Mouse (Mus musculus): ENCODE results near the gene Vav1. TPM values are rescaled to one million over a fixed set of nuclear protein-coding genes. Genes with fewer than 3 reads are reported as not detected.
A peak's percentile ranks its signal among the peaks of the same experiment; 100 is the strongest.

Gene Vav1
- polyA plus RNA-seq, 1 experiment from 2014 or later = 14.1 TPM

- peak overlapping the region; percentile 90 for H3K4me3 ChIP-seq (ENCODE audit: low read depth, low read length)
- H3K27me3 ChIP-seq (ENCODE audit: insufficient read depth, low read length) = no peaks in the 10 kb centered on the region
- DNase-seq (peak; percentile 39), ATAC-seq (no peak)
- H3K9ac ChIP-seq (replicated peaks) = peak overlapping the region; percentile 78
- TF ChIP-seq CTCF (IDR thresholded peaks at IDR 0.05; ENCODE audit: low read depth) (peak; percentile 52), EP300 (IDR thresholded peaks at IDR 0.05; ENCODE audit: low read depth) (no peak)
- no peaks in the 10 kb centered on the region for H3K9me3 ChIP-seq (ENCODE audit: low read length)
- peak overlapping the region; percentile 98 for H3K4me2 ChIP-seq (ENCODE audit: low read depth, low read length)
- peaks cover 29% of the 10 kb centered on the region for H3K4me1 ChIP-seq (ENCODE audit: insufficient read depth)
- H3K27ac ChIP-seq (ENCODE audit: low read depth) = peak overlapping the region; percentile 70
- H3K36me3 ChIP-seq (replicated peaks; ENCODE audit: insufficient read depth, low read length) = peaks cover 10% of the 10 kb centered on the region
- 5% methylated on average over 18 of the region's 18 CpGs for WGBS (ENCODE audit: insufficient replicate concordance)
Measured at GRCm38 (mm10) chr17:57246663-57247392, 32.1 kb upstream of the Vav1 start.

GRCm38 (mm10) chr17:57247393-57248200 lies 31.3 kb upstream of the Vav1 start:
- Histone ChIP-seq H3K4me1 (ENCODE audit: insufficient read depth) (peaks cover 29% of the 10 kb centered on the region), H3K9ac (replicated peaks) (peak overlapping the region; percentile 78), H3K27me3 (ENCODE audit: insufficient read depth, low read length) (no peaks in the 10 kb centered on the region), H3K4me2 (ENCODE audit: low read depth, low read length) (peak overlapping the region; percentile 98), H3K4me3 (ENCODE audit: low read depth, low read length) (peak overlapping the region; percentile 90), H3K36me3 (replicated peaks; ENCODE audit: insufficient read depth, low read length) (peaks cover 6% of the 10 kb centered on the region), H3K27ac (ENCODE audit: low read depth) (peak overlapping the region; percentile 86), H3K9me3 (ENCODE audit: low read length) (no peaks in the 10 kb centered on the region)
- under 1% methylated on average over 46 of the region's 46 CpGs for WGBS (ENCODE audit: insufficient replicate concordance)
- TF ChIP-seq EP300 (IDR thresholded peaks at IDR 0.05; ENCODE audit: low read depth) (peak; percentile 80; the same call in 1 of the 2 replicates), CTCF (IDR thresholded peaks at IDR 0.05; ENCODE audit: low read depth) (0 out of 2 replicates have a peak, but pooled peaks have one; percentile 16)
- DNase-seq (peak; percentile 86), ATAC-seq (peak; percentile 89)

- WGBS (ENCODE audit: insufficient replicate concordance) = 1% methylated on average over 12 of the region's 12 CpGs
- Histone ChIP-seq H3K9ac (replicated peaks) (peak within 1 kb of the TSS; percentile 78), H3K9me3 (ENCODE audit: low read length) (no peaks in the 10 kb centered on the region), H3K27ac (ENCODE audit: low read depth) (peak within 1 kb of the TSS; percentile 86), H3K4me1 (ENCODE audit: insufficient read depth) (peaks cover 29% of the 10 kb centered on the region), H3K27me3 (ENCODE audit: insufficient read depth, low read length) (no peaks in the 10 kb centered on the region), H3K4me2 (ENCODE audit: low read depth, low read length) (peak within 1 kb of the TSS; percentile 98), H3K36me3 (replicated peaks; ENCODE audit: insufficient read depth, low read length) (no peaks in the 10 kb centered on the region; the same call in 1 of the 2 replicates), H3K4me3 (ENCODE audit: low read depth, low read length) (peak within 1 kb of the TSS; percentile 90)
- peak; percentile 58 for ATAC-seq
- DNase-seq = peak; percentile 85
- TF ChIP-seq CTCF (IDR thresholded peaks at IDR 0.05; ENCODE audit: low read depth) (peak; percentile 91), EP300 (IDR thresholded peaks at IDR 0.05; ENCODE audit: low read depth) (no peak)
Measured at GRCm38 (mm10) chr17:57248201-57248699, 30.6 kb upstream of the Vav1 start, which contains the start of gene Gpr108. Gene Gpr108, minus strand, starts transcription at chr17:57248446.

GRCm38 (mm10) chr17:57248771-57249170 lies 30.1 kb upstream of the Vav1 start:
- H3K27ac ChIP-seq (ENCODE audit: low read depth) = peak overlapping the region; percentile 86
- H3K36me3 ChIP-seq (replicated peaks; ENCODE audit: insufficient read depth, low read length) = peaks cover 3% of the 10 kb centered on the region; the same call in 1 of the 2 replicates
- H3K9me3 ChIP-seq (ENCODE audit: low read length) = no peaks in the 10 kb centered on the region
- TF ChIP-seq EP300 (IDR thresholded peaks at IDR 0.05; ENCODE audit: low read depth) = no peak
- TF ChIP-seq CTCF (IDR thresholded peaks at IDR 0.05; ENCODE audit: low read depth) = no peak
- H3K4me2 ChIP-seq (ENCODE audit: low read depth, low read length) = peak overlapping the region; percentile 98
- no peak for DNase-seq
- H3K9ac ChIP-seq (replicated peaks) = peak overlapping the region; percentile 58; the same call in 1 of the 2 replicates
- WGBS (ENCODE audit: insufficient replicate concordance) = 8% methylated on average over 13 of the region's 13 CpGs
- H3K4me3 ChIP-seq (ENCODE audit: low read depth, low read length) = peak overlapping the region; percentile 90
- no peaks in the 10 kb centered on the region for H3K27me3 ChIP-seq (ENCODE audit: insufficient read depth, low read length)
- peaks cover 29% of the 10 kb centered on the region for H3K4me1 ChIP-seq (ENCODE audit: insufficient read depth)
- no peak for ATAC-seq

GRCm38 (mm10) chr17:57249186-57250181 lies 29.4 kb upstream of the Vav1 start, which contains the start of gene Trip10:
Gene Trip10, plus strand, starts transcription at chr17:57249455.
- Histone ChIP-seq H3K36me3 (replicated peaks; ENCODE audit: insufficient read depth, low read length) (peaks cover 9% of the 10 kb centered on the region; the same call in 1 of the 2 replicates), H3K9ac (replicated peaks) (peak within 1 kb of the TSS; percentile 76), H3K4me1 (ENCODE audit: insufficient read depth) (peaks cover 29% of the 10 kb centered on the region), H3K27me3 (ENCODE audit: insufficient read depth, low read length) (no peaks in the 10 kb centered on the region), H3K4me3 (ENCODE audit: low read depth, low read length) (peak within 1 kb of the TSS; percentile 90), H3K9me3 (ENCODE audit: low read length) (no peaks in the 10 kb centered on the region), H3K27ac (ENCODE audit: low read depth) (peak within 1 kb of the TSS; percentile 86), H3K4me2 (ENCODE audit: low read depth, low read length) (peak within 1 kb of the TSS; percentile 98)
- WGBS (ENCODE audit: insufficient replicate concordance) = under 1% methylated on average over 49 of the region's 52 CpGs
- TF ChIP-seq CTCF (IDR thresholded peaks at IDR 0.05; ENCODE audit: low read depth) (peak; percentile 53), EP300 (IDR thresholded peaks at IDR 0.05; ENCODE audit: low read depth) (no peak)
- DNase-seq (peak; percentile 96), ATAC-seq (peak; percentile 53)
